Mouse (Mus musculus): ENCODE measurements around the gene Dixdc1. TPM values are rescaled to one million over a fixed set of nuclear protein-coding genes. Genes with fewer than 3 reads are reported as not detected.
"Not testable (repeated sequence)": the region's sequence is repeated elsewhere in the genome, so short reads cannot be mapped to it uniquely, and the experiment has no call there.

Gene Dixdc1
- polyA plus RNA-seq, 1 experiment = not detected

GRCm38 (mm10) chr9:50632016-50632688, 107.2 kb downstream of the Dixdc1 start:
- H3K4me1 ChIP-seq (ENCODE audit: control insufficient read depth, insufficient read depth, low read length) = no peaks in the 10 kb centered on the region
- no peak for TF ChIP-seq CTCF (IDR thresholded peaks at IDR 0.05; ENCODE audit: control insufficient read depth, insufficient read depth, low read length)
- TF ChIP-seq POLR2A (IDR thresholded peaks at IDR 0.05; ENCODE audit: borderline replicate concordance, control insufficient read depth, low read depth, low read length) = no peak
- WGBS = 80% methylated on average over 6 of the region's 6 CpGs
- no peak overlapping the region for H3K4me3 ChIP-seq (replicated peaks; ENCODE audit: control insufficient read depth, low read depth, low read length)
- no peak overlapping the region for H3K27ac ChIP-seq (ENCODE audit: control insufficient read depth, insufficient read depth, low read depth, low read length, poor library complexity)

DNA sequence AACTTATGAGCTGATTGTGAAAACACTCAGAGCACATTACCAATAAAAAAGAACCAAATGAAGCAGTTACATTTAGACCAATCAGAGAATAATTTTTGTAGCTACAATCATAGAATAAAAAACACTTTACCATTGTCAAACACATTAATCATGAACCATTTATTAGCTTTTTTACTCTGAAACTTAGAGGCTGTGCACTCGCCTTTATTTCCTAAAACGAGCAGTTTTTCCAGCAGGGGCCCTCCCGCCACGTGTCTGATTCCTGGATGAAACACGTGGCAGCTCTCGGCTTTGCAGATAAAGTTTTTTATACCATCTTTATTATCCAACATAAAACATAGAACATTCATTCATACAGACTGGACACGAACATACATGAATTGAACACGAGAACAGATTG, 108.4 kb downstream of the Dixdc1 start:
- H3K27ac ChIP-seq (ENCODE audit: control insufficient read depth, insufficient read depth, low read depth, low read length, poor library complexity); H3K4me3 ChIP-seq (replicated peaks; ENCODE audit: control insufficient read depth, low read depth, low read length); H3K4me1 ChIP-seq (ENCODE audit: control insufficient read depth, insufficient read depth, low read length): not testable (repeated sequence)
- 86% methylated on average over 6 of the region's 8 CpGs for WGBS

DNA sequence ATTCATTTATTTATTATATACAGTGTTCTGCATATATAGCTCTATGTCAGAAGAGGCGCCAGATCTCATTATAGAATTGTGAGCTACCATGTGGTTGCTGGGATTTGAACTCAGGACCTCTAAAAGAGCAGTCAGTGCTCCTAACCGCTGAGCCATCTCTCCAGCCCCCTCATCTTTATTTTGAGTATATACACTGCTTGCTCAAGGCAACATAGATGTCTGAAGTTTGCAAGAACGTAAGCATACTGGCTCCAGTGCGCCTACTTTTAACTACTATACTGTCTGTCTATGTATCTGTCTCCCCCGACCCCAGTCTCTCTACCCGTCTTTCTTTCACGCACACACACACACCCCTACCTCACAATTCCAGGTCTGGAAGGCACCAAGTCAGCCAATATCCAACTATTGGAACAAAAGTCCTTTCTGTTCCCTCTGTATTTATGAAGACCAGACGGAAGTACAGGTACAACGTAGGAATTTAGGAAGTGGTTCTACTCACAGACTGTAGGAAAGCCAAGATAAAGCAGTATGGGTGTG, 121.5 kb downstream of the Dixdc1 start:
- H3K4me3 ChIP-seq (replicated peaks; ENCODE audit: control insufficient read depth, low read depth, low read length) = no peak overlapping the region
- no peaks in the 10 kb centered on the region for H3K4me1 ChIP-seq (ENCODE audit: control insufficient read depth, insufficient read depth, low read length)
- WGBS = 56% methylated on average over 9 of the region's 9 CpGs
- no peak overlapping the region for H3K27ac ChIP-seq (ENCODE audit: control insufficient read depth, insufficient read depth, low read depth, low read length, poor library complexity)
- TF ChIP-seq CTCF (IDR thresholded peaks at IDR 0.05; ENCODE audit: control insufficient read depth, insufficient read depth, low read length) (no peak), POLR2A (IDR thresholded peaks at IDR 0.05; ENCODE audit: borderline replicate concordance, control insufficient read depth, low read depth, low read length) (no peak)

GRCm38 (mm10) chr9:50616766-50617603, 122.3 kb downstream of the Dixdc1 start, which contains the start of the genes Pih1d2 and Nkapd1:
Pih1d2 (plus strand) TSS chr9:50617321.
Nkapd1 (minus strand) TSS chr9:50617464.
- under 1% methylated on average over 81 of the region's 81 CpGs for WGBS
- H3K27ac ChIP-seq (ENCODE audit: control insufficient read depth, insufficient read depth, low read depth, low read length, poor library complexity) = peak within 1 kb of the TSS; percentile 96
- no peaks in the 10 kb centered on the region for H3K4me1 ChIP-seq (ENCODE audit: control insufficient read depth, insufficient read depth, low read length)
- TF ChIP-seq POLR2A (IDR thresholded peaks at IDR 0.05; ENCODE audit: borderline replicate concordance, control insufficient read depth, low read depth, low read length) (no peak; the same call in 1 of the 2 replicates), CTCF (IDR thresholded peaks at IDR 0.05; ENCODE audit: control insufficient read depth, insufficient read depth, low read length) (no peak)
- peak within 1 kb of the TSS; percentile 67 for H3K4me3 ChIP-seq (replicated peaks; ENCODE audit: control insufficient read depth, low read depth, low read length)

DNA sequence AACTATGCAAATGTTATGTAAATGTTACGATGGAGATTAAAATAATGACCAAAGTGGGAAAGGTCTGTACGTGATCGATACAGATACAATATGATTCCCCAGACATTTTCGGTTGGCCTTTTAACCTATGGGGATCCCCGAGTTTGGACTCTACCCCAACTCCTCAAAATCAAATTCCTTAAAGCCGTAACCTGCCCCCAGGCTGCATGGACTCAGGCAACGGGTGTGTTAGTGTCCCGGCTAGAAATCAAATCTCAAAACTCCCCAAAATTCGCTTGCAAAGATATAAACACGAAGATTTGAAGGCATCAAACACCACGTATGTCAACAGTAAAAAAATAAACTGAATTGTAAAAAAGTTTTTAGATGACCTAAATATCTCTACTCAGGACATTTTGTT, 123.2 kb downstream of the Dixdc1 start:
- no peak overlapping the region for H3K27ac ChIP-seq (ENCODE audit: control insufficient read depth, insufficient read depth, low read depth, low read length, poor library complexity)
- peak overlapping the region; percentile 67 for H3K4me3 ChIP-seq (replicated peaks; ENCODE audit: control insufficient read depth, low read depth, low read length)
- no peaks in the 10 kb centered on the region for H3K4me1 ChIP-seq (ENCODE audit: control insufficient read depth, insufficient read depth, low read length)
- 33% methylated on average over 11 of the region's 11 CpGs for WGBS
- no peak for TF ChIP-seq POLR2A (IDR thresholded peaks at IDR 0.05; ENCODE audit: borderline replicate concordance, control insufficient read depth, low read depth, low read length)

Other genes starting within 250 kb of the Dixdc1 start
- 1.5 TPM in 1 of 2 replicates, not detected in the other for gene Plet1, start 245.0 kb downstream of the Dixdc1 start, polyA plus RNA-seq (2011; ENCODE audit: insufficient read depth, insufficient read length, low replicate concordance, missing spikeins)
- gene Pts, start 210.8 kb downstream of the Dixdc1 start, polyA plus RNA-seq (2011; ENCODE audit: insufficient read depth, insufficient read length, low replicate concordance, missing spikeins) = 14.5 and 35.7 TPM in 2 replicates
- gene Il18, start 184.7 kb downstream of the Dixdc1 start, polyA plus RNA-seq (2011; ENCODE audit: insufficient read depth, insufficient read length, low replicate concordance, missing spikeins) = 11.9 and 18.4 TPM in 2 replicates
- gene Bco2, start 184.3 kb downstream of the Dixdc1 start, polyA plus RNA-seq (2011; ENCODE audit: insufficient read depth, insufficient read length, low replicate concordance, missing spikeins) = 1.1 and 1.9 TPM in 2 replicates
- gene Tex12, start 178.2 kb downstream of the Dixdc1 start, polyA plus RNA-seq (2011; ENCODE audit: insufficient read depth, insufficient read length, low replicate concordance, missing spikeins) = not detected in 2 replicates
- gene Sdhd, start 135.7 kb downstream of the Dixdc1 start, polyA plus RNA-seq (2011; ENCODE audit: insufficient read depth, insufficient read length, low replicate concordance, missing spikeins) = 63.1 and 65.6 TPM in 2 replicates
- 41.7 and 54.8 TPM in 2 replicates for gene Timm8b, start 135.6 kb downstream of the Dixdc1 start, polyA plus RNA-seq (2011; ENCODE audit: insufficient read depth, insufficient read length, low replicate concordance, missing spikeins)
- 2.5 TPM in 1 of 2 replicates, not detected in the other for gene Pih1d2, start 122.2 kb downstream of the Dixdc1 start, polyA plus RNA-seq (2011; ENCODE audit: insufficient read depth, insufficient read length, low replicate concordance, missing spikeins)
- gene Nkapd1, start 122.1 kb downstream of the Dixdc1 start, polyA plus RNA-seq (2011; ENCODE audit: insufficient read depth, insufficient read length, low replicate concordance, missing spikeins) = 6.1 and 13.0 TPM in 2 replicates
- gene Dlat, start 79.7 kb downstream of the Dixdc1 start, polyA plus RNA-seq (2011; ENCODE audit: insufficient read depth, insufficient read length, low replicate concordance, missing spikeins) = 13.0 and 13.8 TPM in 2 replicates
- not detected in 2 replicates for gene 2310030G06Rik, start 7.0 kb upstream of the Dixdc1 start, polyA plus RNA-seq (2011; ENCODE audit: insufficient read depth, insufficient read length, low replicate concordance, missing spikeins)
- 6.9 and 10.5 TPM in 2 replicates for gene Cryab, start 11.8 kb upstream of the Dixdc1 start, polyA plus RNA-seq (2011; ENCODE audit: insufficient read depth, insufficient read length, low replicate concordance, missing spikeins)
- not detected in 2 replicates for gene Hspb2, start 12.8 kb upstream of the Dixdc1 start, polyA plus RNA-seq (2011; ENCODE audit: insufficient read depth, insufficient read length, low replicate concordance, missing spikeins)
- gene Fdxacb1, start 28.7 kb upstream of the Dixdc1 start, polyA plus RNA-seq (2011; ENCODE audit: insufficient read depth, insufficient read length, low replicate concordance, missing spikeins) = 5.5 and 5.7 TPM in 2 replicates
- 9.7 and 10.2 TPM in 2 replicates for gene Alg9, start 35.5 kb upstream of the Dixdc1 start, polyA plus RNA-seq (2011; ENCODE audit: insufficient read depth, insufficient read length, low replicate concordance, missing spikeins)
- gene 1110032A03Rik, start 36.0 kb upstream of the Dixdc1 start, polyA plus RNA-seq (2011; ENCODE audit: insufficient read depth, insufficient read length, low replicate concordance, missing spikeins) = 24.7 and 32.8 TPM in 2 replicates
- gene Ppp2r1b, start 105.8 kb upstream of the Dixdc1 start, polyA plus RNA-seq (2011; ENCODE audit: insufficient read depth, insufficient read length, low replicate concordance, missing spikeins) = 18.1 and 29.1 TPM in 2 replicates